Mouse (Mus musculus) adrenal gland, adult 8-10 months (tissue): Measurements from ENCODE around the gene Hipk4. TPM values are rescaled to one million over a fixed set of nuclear protein-coding genes. Genes with fewer than 3 reads are reported as not detected.

Experiments used
- total RNA-seq, 4 experiments: library from RNA; stranded (reverse); gene quantifications; 2 replicates each; pipeline ENCODE4 v1.2.4; 2022

The Hipk4 gene
- total RNA-seq, 4 experiments from 2014 or later = 0.23 to 1.1 (median 0.61) TPM

Other genes starting within 250 kb of the Hipk4 start
- 100 to 1,000 TPM in 3 of 4 experiments, 10 to 100 TPM in 1; 90.9 to 117 (median 108) TPM for gene Ltbp4, start 185.6 kb upstream of the Hipk4 start, total RNA-seq
- 10 to 100 TPM; 19.4 to 41.1 (median 29.7) TPM for gene Shkbp1, start 167.2 kb upstream of the Hipk4 start, total RNA-seq
- gene Gm20479, start 165.8 kb upstream of the Hipk4 start, total RNA-seq = 1 to 10 TPM in 1 of 4 experiments, not detected in 3; 4.0 TPM
- 1 to 10 TPM; 3.0 to 8.0 (median 4.9) TPM for gene Sptbn4, start 75.6 kb upstream of the Hipk4 start, total RNA-seq
- gene Blvrb, start 75.3 kb upstream of the Hipk4 start, total RNA-seq = 10 to 100 TPM; 33.7 to 49.5 (median 44.8) TPM
- 10 to 100 TPM; 12.6 to 19.4 (median 14.8) TPM for gene Sertad3, start 49.5 kb upstream of the Hipk4 start, total RNA-seq
- 10 to 100 TPM; 20.2 to 37.1 (median 23.9) TPM for gene Sertad1, start 36.4 kb upstream of the Hipk4 start, total RNA-seq
- 1 to 10 TPM; 2.6 to 4.7 (median 3.3) TPM for gene Prx, start 23.9 kb upstream of the Hipk4 start, total RNA-seq
- gene Pld3, start 30.0 kb downstream of the Hipk4 start, total RNA-seq = 100 to 1,000 TPM; 135 to 205 (median 166) TPM
- 10 to 100 TPM; 21.6 to 23.8 (median 22.0) TPM for gene 2310022A10Rik, start 30.0 kb downstream of the Hipk4 start, total RNA-seq
- 100 to 1,000 TPM; 162 to 282 (median 233) TPM for gene Akt2, start 68.3 kb downstream of the Hipk4 start, total RNA-seq
- gene Ttc9b, start 130.6 kb downstream of the Hipk4 start, total RNA-seq = not detected
- 10 to 100 TPM; 28.7 to 36.3 (median 34.4) TPM for gene Map3k10, start 151.3 kb downstream of the Hipk4 start, total RNA-seq
- gene Zfp607b, start 166.1 kb downstream of the Hipk4 start, total RNA-seq = 1 to 10 TPM; 2.0 to 4.9 (median 2.9) TPM
- 10 to 100 TPM; 15.6 to 25.6 (median 19.2) TPM for gene Zfp60, start 208.1 kb downstream of the Hipk4 start, total RNA-seq